Mouse (Mus musculus): Measurements from ENCODE around the gene Ndufb6. TPM values are rescaled to one million over a fixed set of nuclear protein-coding genes. Genes with fewer than 3 reads are reported as not detected.

The Ndufb6 gene
- total RNA-seq, 2 experiments from 2014 or later = 524 to 552 TPM

- intact Hi-C loops (cut with DNase I) = loop anchor here (2.0 kb wide), 1 partner anchor 29 kb away; the partner anchor contains the start of gene Ddx58
- no peak for DNase-seq (ENCODE audit: low spot score)
Observed at GRCm38 (mm10) chr4:40267681-40268080, 11.5 kb downstream of the Ndufb6 start.

- intact Hi-C loops (cut with DNase I) = no loop called here
- DNase-seq (ENCODE audit: low spot score) = no peak
Observed at GRCm38 (mm10) chr4:40264321-40264720, 14.9 kb downstream of the Ndufb6 start.

GRCm38 (mm10) chr4:40254385-40255103 is 24.7 kb downstream of the Ndufb6 start:
- no peak for DNase-seq (ENCODE audit: low spot score)

DNA sequence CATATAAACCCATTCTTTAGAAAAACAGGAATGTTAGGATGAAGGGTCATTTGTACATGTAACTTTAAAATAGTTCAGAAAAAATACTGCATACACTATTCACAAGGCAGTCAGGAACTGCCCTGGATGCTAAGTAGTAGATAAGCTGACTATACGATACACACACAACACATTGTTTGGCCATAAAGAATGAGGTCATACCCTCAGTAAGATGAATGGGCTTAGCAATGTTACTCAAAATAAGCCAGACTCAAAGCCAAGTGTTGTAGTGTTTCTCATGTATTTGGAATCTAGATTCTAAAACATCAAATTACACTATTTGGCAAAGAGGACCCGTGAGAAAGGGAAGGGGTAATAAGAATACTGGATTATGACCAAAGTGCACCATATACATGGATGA is 25.5 kb downstream of the Ndufb6 start:
- intact Hi-C loops (cut with DNase I) = no loop called here
- DNase-seq (ENCODE audit: low spot score) = no peak

More at GRCm38 (mm10) chr4:40254385-40255103, 24.7 kb downstream of the Ndufb6 start:
- intact Hi-C loops (cut with DNase I) = no loop called here

GRCm38 (mm10) chr4:40250984-40251383 is 28.2 kb downstream of the Ndufb6 start:
- intact Hi-C loops (cut with DNase I) = no loop called here
- no peak for DNase-seq (ENCODE audit: low spot score)

DNA sequence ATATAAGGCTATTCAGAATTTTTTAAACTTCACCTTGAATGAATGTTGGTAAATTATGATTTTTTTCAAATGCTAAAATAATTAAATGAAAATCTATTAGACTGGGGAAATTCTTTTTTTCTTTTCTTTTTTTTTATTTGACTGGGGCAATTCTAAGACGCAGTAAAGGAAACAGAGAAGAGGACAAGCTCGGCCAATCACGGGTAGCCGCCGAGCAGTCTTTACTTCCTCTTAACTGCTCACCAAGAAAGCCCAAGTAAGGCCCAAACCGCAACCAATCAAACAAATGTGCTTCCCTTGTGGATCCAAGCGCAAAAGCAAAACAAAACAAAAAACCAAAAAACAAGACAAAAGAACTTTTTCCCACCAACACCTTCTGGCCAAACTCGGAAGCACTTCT is 35.2 kb downstream of the Ndufb6 start:
- DNase-seq (ENCODE audit: low spot score) = no peak
- intact Hi-C loops (cut with DNase I) = no loop called here

DNA sequence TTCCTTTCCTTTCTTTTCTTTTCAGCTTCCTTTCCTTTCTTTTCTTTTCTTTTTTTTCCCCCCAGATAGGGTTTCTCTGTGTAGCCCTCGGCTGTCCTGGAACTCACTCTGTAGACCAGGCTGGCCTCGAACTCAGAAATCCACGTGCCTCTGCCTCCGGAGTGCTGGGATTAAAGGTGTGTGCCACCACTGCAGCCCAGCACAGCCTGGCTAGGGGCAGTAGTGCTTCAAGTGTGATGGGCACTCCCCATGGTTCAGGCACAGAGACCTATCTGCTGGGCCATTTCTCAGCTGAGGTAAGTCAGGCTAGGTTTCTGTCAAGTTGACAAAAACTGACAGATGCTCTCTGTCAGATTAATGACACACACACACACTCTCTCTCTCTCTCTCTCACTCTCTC is 36.2 kb downstream of the Ndufb6 start:
- intact Hi-C loops (cut with DNase I) = no loop called here
- no peak for DNase-seq (ENCODE audit: low spot score)

- DNase-seq (ENCODE audit: low spot score) = no peak
- intact Hi-C loops (cut with DNase I) = no loop called here
Observed at GRCm38 (mm10) chr4:40241928-40242327, 37.3 kb downstream of the Ndufb6 start.

DNA sequence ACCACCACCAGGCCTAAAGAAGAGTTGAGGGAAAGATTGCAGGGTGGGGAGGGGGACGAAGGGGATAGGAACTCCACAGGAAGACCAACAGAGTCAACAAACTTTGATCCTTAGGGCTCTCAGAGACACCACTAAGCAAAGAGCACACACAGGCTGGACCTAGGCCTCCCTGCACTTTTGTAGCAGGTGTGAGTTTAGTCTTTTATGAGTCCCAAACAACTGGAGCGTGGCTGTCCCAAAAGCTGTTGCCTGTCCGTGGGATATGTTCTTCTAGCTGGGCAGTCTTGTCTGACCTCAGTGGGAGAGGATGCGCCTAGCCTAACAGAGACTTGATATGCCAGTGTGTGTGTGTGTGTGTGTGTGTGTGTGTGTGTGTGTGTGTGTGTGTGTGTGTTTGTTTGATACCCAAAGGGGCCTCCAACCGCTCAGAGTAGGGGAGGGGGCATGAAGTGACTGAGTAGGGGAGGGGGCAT is 38.9 kb downstream of the Ndufb6 start:
- DNase-seq (ENCODE audit: low spot score) = no peak

GRCm38 (mm10) chr4:40239409-40240271 is 39.6 kb downstream of the Ndufb6 start, which contains the start of gene Ddx58:
TSS of gene Ddx58 (minus strand) at chr4:40239828.
- intact Hi-C loops (cut with DNase I) = loop anchor here (2.0 kb wide), 1 partner anchor 29 kb away; the partner anchor contains the start of genes Smim27 and Topors
- DNase-seq (ENCODE audit: low spot score) = peak; percentile 15

More for the DNA sequence above, 38.9 kb downstream of the Ndufb6 start:
- intact Hi-C loops (cut with DNase I) = no loop called here

DNA sequence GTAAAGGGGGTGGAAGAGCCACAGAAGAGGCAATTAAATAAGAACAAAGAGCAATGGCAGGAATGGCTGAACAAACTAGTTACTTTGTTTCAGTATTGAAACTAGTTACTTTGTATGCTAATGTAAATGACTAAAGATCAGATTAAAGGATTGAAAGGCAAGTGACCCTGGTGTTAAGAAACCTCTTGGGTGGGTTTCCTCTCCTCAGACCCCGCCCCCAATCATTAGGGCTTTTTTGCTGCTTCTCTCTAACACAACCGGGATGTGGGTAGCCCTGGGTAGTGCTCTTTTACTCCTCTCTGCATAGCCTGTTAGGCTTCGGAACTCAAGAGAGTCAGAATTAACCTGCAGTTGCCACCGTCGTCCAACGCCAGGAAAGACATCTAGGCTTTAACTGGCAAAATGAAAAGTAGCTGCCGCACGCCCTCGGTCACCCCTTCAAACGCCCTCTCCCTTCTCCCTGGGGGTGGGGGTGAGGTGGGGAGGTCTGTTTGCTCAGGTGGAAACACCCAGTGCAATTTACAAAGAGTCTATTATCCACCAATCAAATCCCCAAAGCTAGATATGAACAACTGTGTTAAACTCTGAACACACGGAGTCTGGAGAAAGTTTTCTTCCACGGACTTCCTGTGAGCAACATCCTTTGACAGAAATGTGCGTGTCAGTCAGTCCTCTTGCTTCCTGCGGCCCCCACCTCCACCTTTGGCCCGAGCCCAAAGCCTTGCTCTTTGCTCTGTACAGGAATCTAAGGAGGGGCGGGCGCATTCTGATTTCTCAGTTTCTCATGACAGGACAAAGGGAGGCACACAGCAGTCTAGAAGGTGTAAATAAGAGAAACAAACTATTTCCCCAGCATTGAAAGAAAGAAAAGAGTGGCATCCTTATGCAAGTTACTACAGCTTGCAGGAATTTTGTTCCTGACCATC is 40.5 kb downstream of the Ndufb6 start:
- intact Hi-C loops (cut with DNase I) = loop anchor here (2.0 kb wide), 1 partner anchor 30 kb away; the partner anchor contains the start of genes Smim27 and Topors
- DNase-seq (ENCODE audit: low spot score) = peak; percentile 43

DNA sequence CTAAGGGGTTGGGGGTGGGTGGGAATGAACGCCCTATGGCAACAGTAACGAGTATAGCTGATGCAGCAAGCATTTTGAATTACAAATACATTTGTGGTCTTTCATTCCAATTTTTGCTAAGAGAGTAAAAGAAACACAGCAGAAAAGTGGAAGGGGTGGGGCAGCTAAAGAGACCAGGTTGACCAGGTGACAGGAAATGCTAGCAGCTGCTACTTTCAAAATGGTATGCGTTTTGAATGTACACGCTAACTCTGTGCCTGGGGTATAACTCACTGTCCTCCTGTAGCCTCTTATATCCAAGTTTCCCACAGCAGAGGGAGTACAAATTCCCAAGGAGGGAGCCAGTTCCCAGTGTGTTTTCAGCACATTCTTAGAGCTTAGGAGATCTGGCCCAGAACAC is 42.4 kb downstream of the Ndufb6 start:
- DNase-seq (ENCODE audit: low spot score) = no peak
- intact Hi-C loops (cut with DNase I) = no loop called here

GRCm38 (mm10) chr4:40234256-40234655 is 45.0 kb downstream of the Ndufb6 start:
- intact Hi-C loops (cut with DNase I) = no loop called here
- DNase-seq (ENCODE audit: low spot score) = no peak

GRCm38 (mm10) chr4:40233062-40233664 is 46.1 kb downstream of the Ndufb6 start:
- intact Hi-C loops (cut with DNase I) = no loop called here

GRCm38 (mm10) chr4:40229723-40230122 is 49.5 kb downstream of the Ndufb6 start:
- DNase-seq (ENCODE audit: low spot score) = no peak
- intact Hi-C loops (cut with DNase I) = no loop called here

More at GRCm38 (mm10) chr4:40233062-40233664, 46.1 kb downstream of the Ndufb6 start:
- DNase-seq (ENCODE audit: low spot score) = no peak

DNA sequence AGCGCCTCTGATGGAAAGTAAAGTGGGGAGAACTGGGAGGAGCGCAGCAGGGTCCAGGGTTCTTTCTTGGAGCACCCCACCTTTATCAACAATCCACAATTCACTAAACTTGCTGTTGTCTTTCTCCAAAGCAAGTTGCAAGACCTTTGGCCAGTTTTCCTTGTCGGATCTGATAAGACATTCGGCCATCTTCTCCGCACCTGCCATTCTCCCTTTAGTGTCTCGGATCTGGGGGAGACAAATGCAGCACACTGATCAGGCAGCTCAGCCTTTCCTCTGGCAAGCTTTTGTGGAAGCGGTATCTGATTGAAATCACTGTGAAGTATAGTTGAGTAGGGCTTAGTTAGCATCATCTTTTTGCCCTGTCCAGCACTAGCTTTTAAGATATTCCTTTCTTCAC is 51.3 kb downstream of the Ndufb6 start:
- no peak for DNase-seq (ENCODE audit: low spot score)
- intact Hi-C loops (cut with DNase I) = loop anchor here (2.0 kb wide), 1 partner anchor 31 kb away; no protein-coding TSS in a partner anchor

DNA sequence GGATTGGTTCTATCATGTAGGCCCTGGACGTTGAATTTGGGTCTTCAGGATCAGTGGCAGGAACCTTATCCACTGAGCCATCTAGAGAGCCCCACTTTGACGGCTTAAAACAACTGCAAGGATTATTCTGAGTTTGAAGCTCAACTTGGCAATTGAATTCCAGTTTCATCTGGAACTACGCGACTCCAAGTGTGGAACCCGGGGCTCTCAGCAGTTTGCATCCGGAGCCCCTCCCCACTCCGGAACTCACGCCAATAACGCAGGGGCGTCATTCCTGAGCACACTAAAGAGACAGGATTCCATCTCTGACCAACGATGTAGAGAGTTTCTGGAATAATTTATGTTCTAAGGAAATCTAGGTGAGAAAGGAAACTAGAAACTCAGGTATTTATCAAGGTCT is 52.1 kb downstream of the Ndufb6 start:
- intact Hi-C loops (cut with DNase I) = loop anchor here (2.0 kb wide), 1 partner anchor 32 kb away; no protein-coding TSS in a partner anchor
- no peak for DNase-seq (ENCODE audit: low spot score)

DNA sequence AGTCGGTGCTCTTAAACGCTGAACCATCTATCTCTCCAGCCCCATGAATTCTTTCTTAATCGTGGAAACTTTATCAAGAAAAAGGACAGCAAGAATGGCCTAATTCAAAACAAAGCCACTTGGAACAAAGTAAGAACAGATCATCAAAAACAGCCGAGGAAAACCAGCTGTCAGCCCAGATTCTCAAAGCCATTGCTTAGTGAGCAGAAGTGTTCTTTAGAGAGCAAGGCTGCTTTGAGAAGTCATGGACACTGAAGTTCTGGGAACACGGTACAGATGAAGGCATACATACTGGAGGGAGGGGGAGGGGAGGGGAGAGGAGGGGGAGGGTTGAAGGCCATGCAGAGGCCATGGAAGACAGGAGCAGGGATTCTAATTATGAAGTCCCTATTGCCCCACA is 53.1 kb downstream of the Ndufb6 start:
- no peak for DNase-seq (ENCODE audit: low spot score)
- intact Hi-C loops (cut with DNase I) = loop anchor here (2.0 kb wide), 1 partner anchor 33 kb away; no protein-coding TSS in a partner anchor
